Mouse (Mus musculus) MEL-GATA-1-ER (cell line): ENCODE data around the gene Qrfp.

ENCODE experiments used
- DNase-seq: peaks from one replicate; pipeline ENCODE4 v3.0.0-alpha.2; 2012; ENCODE audit warnings: low read depth; ENCODE audit errors: extremely low read depth

Qrfp gene

GRCm38 (mm10) chr2:31815367-31815766 is 5.0 kb upstream of the Qrfp start:
- DNase-seq, result peak; percentile 18

- DNase-seq, result no peak
Observed at GRCm38 (mm10) chr2:31814699-31815098, 4.3 kb upstream of the Qrfp start.

- no peak for DNase-seq
Observed at GRCm38 (mm10) chr2:31813641-31814040, 3.3 kb upstream of the Qrfp start.

GRCm38 (mm10) chr2:31811086-31811958 is 942 bp upstream of the Qrfp start:
- DNase-seq, result no peak

- DNase-seq, result no peak
Observed at GRCm38 (mm10) chr2:31809358-31809740, 1.0 kb downstream of the Qrfp start.

- DNase-seq, result no peak
Observed at GRCm38 (mm10) chr2:31808410-31809357, 1.7 kb downstream of the Qrfp start.

GRCm38 (mm10) chr2:31806639-31807382 is 3.6 kb downstream of the Qrfp start:
- no peak for DNase-seq

- DNase-seq, result no peak
Observed at GRCm38 (mm10) chr2:31803480-31803879, 6.9 kb downstream of the Qrfp start.

GRCm38 (mm10) chr2:31802811-31803210 is 7.6 kb downstream of the Qrfp start:
- no peak for DNase-seq

GRCm38 (mm10) chr2:31801416-31801815 is 9.0 kb downstream of the Qrfp start:
- no peak for DNase-seq

- no peak for DNase-seq
Observed at GRCm38 (mm10) chr2:31796943-31797342, 13.4 kb downstream of the Qrfp start.

- no peak for DNase-seq
Observed at GRCm38 (mm10) chr2:31792611-31793010, 17.8 kb downstream of the Qrfp start.

GRCm38 (mm10) chr2:31791260-31791659 is 19.1 kb downstream of the Qrfp start:
- no peak for DNase-seq

GRCm38 (mm10) chr2:31790728-31791251 is 19.6 kb downstream of the Qrfp start:
- no peak for DNase-seq

GRCm38 (mm10) chr2:31789215-31789614 is 21.2 kb downstream of the Qrfp start:
- no peak for DNase-seq

- DNase-seq, result no peak
Observed at GRCm38 (mm10) chr2:31788227-31788626, 22.2 kb downstream of the Qrfp start.

GRCm38 (mm10) chr2:31787029-31787428 is 23.4 kb downstream of the Qrfp start:
- DNase-seq, result no peak

- DNase-seq, result peak; percentile 69
Observed at GRCm38 (mm10) chr2:31785074-31785473, 25.3 kb downstream of the Qrfp start.

- DNase-seq, result no peak
Observed at GRCm38 (mm10) chr2:31782958-31783602, 27.3 kb downstream of the Qrfp start.

- no peak for DNase-seq
Observed at GRCm38 (mm10) chr2:31779258-31779657, 31.1 kb downstream of the Qrfp start.

- no peak for DNase-seq
Observed at GRCm38 (mm10) chr2:31776479-31776878, 33.9 kb downstream of the Qrfp start.
